Mouse (Mus musculus): ENCODE measurements around the gene Lrp4. TPM values are rescaled to one million over a fixed set of nuclear protein-coding genes. Genes with fewer than 3 reads are reported as not detected.

The Lrp4 gene
- 10 to 100 TPM; 33.3 to 33.8 TPM for total RNA-seq (2021)

GRCm38 (mm10) chr2:91457259-91457655 lies at the start of gene Lrp4:
Lrp4 (plus strand) TSS chr2:91457511.
- peak in 1 of 2 experiments; percentile 24 for DNase-seq (ENCODE audit: extremely low spot score in 1 of 2, low spot score in 1 of 2)

GRCm38 (mm10) chr2:91408031-91408430 lies 49.3 kb upstream of the Lrp4 start:
- no peak for DNase-seq (ENCODE audit: extremely low spot score in 1 of 2, low spot score in 1 of 2)

GRCm38 (mm10) chr2:91411473-91411872 lies 45.8 kb upstream of the Lrp4 start:
- no peak for DNase-seq (ENCODE audit: extremely low spot score in 1 of 2, low spot score in 1 of 2)

GRCm38 (mm10) chr2:91412361-91412760 lies 45.0 kb upstream of the Lrp4 start:
- no peak for DNase-seq (ENCODE audit: extremely low spot score in 1 of 2, low spot score in 1 of 2)

GRCm38 (mm10) chr2:91413811-91414210 lies 43.5 kb upstream of the Lrp4 start:
- no peak for DNase-seq (ENCODE audit: extremely low spot score in 1 of 2, low spot score in 1 of 2)

- no peak for DNase-seq (ENCODE audit: extremely low spot score in 1 of 2, low spot score in 1 of 2)
Observed at GRCm38 (mm10) chr2:91421641-91422040, 35.7 kb upstream of the Lrp4 start.

GRCm38 (mm10) chr2:91424061-91424720 lies 33.1 kb upstream of the Lrp4 start:
- no peak for DNase-seq (ENCODE audit: extremely low spot score in 1 of 2, low spot score in 1 of 2)

- DNase-seq (ENCODE audit: extremely low spot score in 1 of 2, low spot score in 1 of 2), result no peak
Observed at GRCm38 (mm10) chr2:91426321-91426720, 31.0 kb upstream of the Lrp4 start.

- DNase-seq (ENCODE audit: extremely low spot score in 1 of 2, low spot score in 1 of 2), result no peak
Observed at GRCm38 (mm10) chr2:91429146-91429545, 28.2 kb upstream of the Lrp4 start.

GRCm38 (mm10) chr2:91429915-91430599 lies 27.3 kb upstream of the Lrp4 start:
- no peak for DNase-seq (ENCODE audit: extremely low spot score in 1 of 2, low spot score in 1 of 2)

GRCm38 (mm10) chr2:91430600-91430919 lies 26.8 kb upstream of the Lrp4 start:
- no peak for DNase-seq (ENCODE audit: extremely low spot score in 1 of 2, low spot score in 1 of 2)

- DNase-seq (ENCODE audit: extremely low spot score in 1 of 2, low spot score in 1 of 2), result no peak
Observed at GRCm38 (mm10) chr2:91436713-91437112, 20.6 kb upstream of the Lrp4 start.

- no peak for DNase-seq (ENCODE audit: extremely low spot score in 1 of 2, low spot score in 1 of 2)
Observed at GRCm38 (mm10) chr2:91437116-91437815, 20.0 kb upstream of the Lrp4 start.

GRCm38 (mm10) chr2:91439271-91439670 lies 18.0 kb upstream of the Lrp4 start:
- no peak for DNase-seq (ENCODE audit: extremely low spot score in 1 of 2, low spot score in 1 of 2)

GRCm38 (mm10) chr2:91439876-91440275 lies 17.4 kb upstream of the Lrp4 start:
- DNase-seq (ENCODE audit: extremely low spot score in 1 of 2, low spot score in 1 of 2), result no peak

- DNase-seq (ENCODE audit: extremely low spot score in 1 of 2, low spot score in 1 of 2), result no peak
Observed at GRCm38 (mm10) chr2:91440686-91441085, 16.6 kb upstream of the Lrp4 start.

GRCm38 (mm10) chr2:91441715-91442114 lies 15.6 kb upstream of the Lrp4 start:
- no peak for DNase-seq (ENCODE audit: extremely low spot score in 1 of 2, low spot score in 1 of 2)

- DNase-seq (ENCODE audit: extremely low spot score in 1 of 2, low spot score in 1 of 2), result no peak
Observed at GRCm38 (mm10) chr2:91442241-91442640, 15.1 kb upstream of the Lrp4 start.

- DNase-seq (ENCODE audit: extremely low spot score in 1 of 2, low spot score in 1 of 2), result peak; percentile 75 to 87
Observed at GRCm38 (mm10) chr2:91444286-91444892, 12.9 kb upstream of the Lrp4 start, which contains the start of gene 1110051M20Rik. 1110051M20Rik (minus strand) TSS chr2:91444704.

- DNase-seq (ENCODE audit: extremely low spot score in 1 of 2, low spot score in 1 of 2), result no peak
Observed at GRCm38 (mm10) chr2:91449662-91450061, 7.6 kb upstream of the Lrp4 start.

GRCm38 (mm10) chr2:91450316-91450715 lies 7.0 kb upstream of the Lrp4 start:
- DNase-seq (ENCODE audit: extremely low spot score in 1 of 2, low spot score in 1 of 2), result no peak

Data from layer of hippocampus, postnatal 25 days (tissue).